Mouse (Mus musculus) layer of hippocampus, adult 8-10 months (tissue): ENCODE data around the gene Kif5c. TPM values are rescaled to one million over a fixed set of nuclear protein-coding genes. Genes with fewer than 3 reads are reported as not detected.

Source experiments
- DNase-seq, 2 experiments: peaks; one replicate each; pipeline ENCODE4 v3.0.0; 2022; ENCODE audit warnings: low spot score in 2 of 2
- total RNA-seq, 4 experiments: library from RNA; stranded (reverse); gene quantifications; 2 replicates each; pipeline ENCODE4 v1.2.4; 2022

Kif5c gene
- total RNA-seq, 4 experiments from 2014 or later: 460 to 483 (median 462) TPM

DNA sequence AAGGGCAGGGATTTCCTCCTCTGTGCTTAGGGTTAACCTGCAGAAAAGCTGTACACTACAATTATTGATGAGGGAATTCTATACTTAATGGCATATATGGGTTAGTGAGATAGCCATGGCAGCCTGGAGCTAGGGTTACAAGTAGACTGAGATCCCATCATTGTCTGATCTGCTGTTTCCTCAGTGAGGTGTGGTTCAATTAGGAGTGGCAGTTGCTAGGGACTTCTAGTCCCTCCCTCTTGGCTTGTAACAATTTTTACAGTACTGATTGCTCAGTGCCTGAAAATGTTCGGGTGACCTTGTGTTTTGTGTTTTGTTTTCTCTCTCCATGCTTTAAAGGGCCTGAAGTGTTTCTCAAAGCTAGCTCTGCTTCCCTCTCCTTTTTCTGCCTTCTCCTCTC, 2.1 kb downstream of the Kif5c start:
- no peak for DNase-seq

DNA sequence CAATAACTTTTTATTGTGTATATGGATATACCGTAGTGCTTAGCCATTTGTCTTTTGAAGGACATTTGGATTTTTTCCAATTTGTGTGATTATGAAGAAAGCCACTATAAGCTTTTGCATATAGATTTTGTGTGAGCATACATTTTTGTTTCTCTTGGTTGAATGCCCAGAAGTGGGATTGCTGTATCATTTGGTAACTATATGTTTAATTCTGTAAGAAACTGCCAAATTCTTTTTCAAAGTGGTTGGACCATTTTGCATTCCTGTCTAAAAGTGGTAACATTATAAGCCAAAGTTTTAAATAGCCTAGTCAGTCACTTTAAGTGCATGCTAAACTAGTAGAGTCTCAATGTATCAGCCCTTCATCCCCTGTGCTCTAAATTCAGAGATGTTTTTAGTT, 6.5 kb downstream of the Kif5c start:
- DNase-seq: no peak

- no peak for DNase-seq
Measured at GRCm38 (mm10) chr2:49627611-49628010, 8.5 kb downstream of the Kif5c start.

DNA sequence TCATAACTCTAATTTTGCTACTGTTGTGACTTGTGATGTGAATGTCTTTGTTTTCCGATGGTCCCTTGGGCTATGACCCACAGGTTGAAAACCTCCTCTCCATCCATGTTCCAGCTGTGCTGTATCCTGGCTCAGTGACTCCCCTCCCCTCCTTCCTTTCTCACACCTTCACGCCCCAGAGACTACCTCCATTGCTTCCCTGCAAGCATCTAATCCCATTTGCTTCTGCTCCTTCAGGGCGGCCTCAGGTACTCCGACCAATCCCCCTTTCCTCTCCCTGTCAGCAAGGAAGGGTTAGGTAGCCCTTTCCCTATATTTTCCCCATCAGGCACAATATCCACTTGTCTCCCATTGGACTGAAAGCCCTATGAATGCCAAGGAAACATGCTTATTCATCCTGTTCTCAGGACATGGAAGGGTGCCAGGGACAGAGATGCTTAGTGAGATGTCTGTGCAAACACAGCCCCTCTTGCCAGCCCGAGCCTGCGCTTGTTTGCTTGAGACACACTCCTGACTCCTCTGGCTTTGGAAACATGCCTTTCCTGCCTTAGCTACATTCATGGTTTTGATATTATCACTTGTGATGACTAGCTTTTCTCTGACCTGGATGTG, 9.1 kb downstream of the Kif5c start:
- DNase-seq: no peak

- DNase-seq: no peak
Measured at GRCm38 (mm10) chr2:49629181-49629580, 10.1 kb downstream of the Kif5c start.

DNA sequence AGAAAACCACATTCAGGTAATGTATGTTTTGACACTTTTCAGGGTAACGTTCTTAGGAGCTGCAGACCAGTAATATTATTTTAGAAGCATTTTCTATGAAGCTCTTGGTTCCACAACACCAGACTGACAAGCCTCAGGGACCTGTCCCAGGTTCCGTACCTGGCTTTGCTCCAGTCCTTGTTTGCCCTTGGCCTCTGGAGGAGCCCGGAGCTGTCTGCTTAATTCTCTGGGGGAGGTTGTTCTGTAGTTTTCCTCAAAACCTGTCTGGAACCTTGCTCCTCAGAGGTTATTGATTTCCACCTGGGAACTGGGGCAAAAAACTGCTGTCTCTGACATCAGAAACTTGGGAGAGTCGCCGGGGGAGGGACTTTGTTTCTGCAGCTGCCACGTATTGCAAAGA, 11.5 kb downstream of the Kif5c start:
- DNase-seq: no peak

DNA sequence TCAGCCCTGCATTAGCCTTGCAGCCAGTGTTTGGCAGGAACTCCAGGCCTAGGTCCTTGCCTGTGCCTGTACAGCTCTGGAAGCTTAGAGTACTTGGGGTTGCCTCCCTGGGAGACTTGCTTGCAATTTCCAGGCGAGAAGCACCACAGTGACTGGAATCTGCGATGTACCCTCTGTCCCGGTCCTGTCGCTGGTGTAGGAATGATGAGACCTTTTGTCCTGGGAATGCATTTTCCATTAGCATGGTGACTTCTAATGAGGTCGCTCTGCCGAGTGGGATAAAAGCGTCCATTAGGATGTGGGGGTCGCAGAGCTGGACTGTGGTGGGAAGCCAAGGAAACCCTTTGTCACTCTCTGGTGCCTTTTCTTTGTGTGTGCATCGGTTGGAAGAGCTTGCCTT, 14.1 kb downstream of the Kif5c start:
- DNase-seq: no peak

DNA sequence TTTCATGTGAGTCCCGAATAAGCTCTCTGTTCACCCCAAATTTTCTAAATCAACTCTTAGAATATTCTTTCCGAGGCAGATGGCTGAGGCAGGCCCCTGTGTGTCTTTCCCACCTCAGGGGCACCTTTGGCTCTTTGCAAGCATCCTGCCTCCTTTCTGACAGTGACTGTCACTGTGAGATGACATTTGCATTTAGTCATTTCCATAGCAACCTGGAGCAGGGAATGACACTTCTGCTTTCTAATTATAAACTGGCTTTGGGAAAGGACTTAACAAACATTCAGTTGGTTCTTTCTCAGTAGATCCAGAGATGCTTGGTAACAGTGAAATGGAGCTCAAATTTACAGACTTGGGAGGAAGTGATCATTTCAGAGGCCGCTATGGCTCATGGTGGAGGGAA, 23.7 kb downstream of the Kif5c start:
- DNase-seq: no peak

DNA sequence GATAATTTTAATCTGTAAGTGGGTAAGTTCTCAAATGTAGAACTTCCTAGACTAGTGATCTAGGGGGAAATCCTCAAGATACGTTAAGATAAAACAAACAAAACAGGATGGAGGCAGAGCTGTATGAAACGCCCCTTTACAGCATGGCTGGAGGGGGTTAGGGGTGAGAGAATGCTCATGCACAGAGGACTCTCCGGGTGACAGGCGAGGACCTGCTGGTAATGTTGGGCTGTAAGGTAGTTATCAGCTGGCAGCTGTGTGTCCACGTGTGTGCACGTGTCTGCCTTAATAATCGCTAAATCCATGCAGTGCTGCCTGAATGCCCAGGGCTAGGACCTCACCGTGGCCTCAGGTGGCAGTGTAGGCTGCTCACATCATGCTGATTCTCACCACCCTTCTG, 24.7 kb downstream of the Kif5c start:
- no peak for DNase-seq

- DNase-seq: no peak
Measured at GRCm38 (mm10) chr2:49647591-49647990, 28.5 kb downstream of the Kif5c start.

- DNase-seq: no peak
Measured at GRCm38 (mm10) chr2:49648344-49648743, 29.2 kb downstream of the Kif5c start.

DNA sequence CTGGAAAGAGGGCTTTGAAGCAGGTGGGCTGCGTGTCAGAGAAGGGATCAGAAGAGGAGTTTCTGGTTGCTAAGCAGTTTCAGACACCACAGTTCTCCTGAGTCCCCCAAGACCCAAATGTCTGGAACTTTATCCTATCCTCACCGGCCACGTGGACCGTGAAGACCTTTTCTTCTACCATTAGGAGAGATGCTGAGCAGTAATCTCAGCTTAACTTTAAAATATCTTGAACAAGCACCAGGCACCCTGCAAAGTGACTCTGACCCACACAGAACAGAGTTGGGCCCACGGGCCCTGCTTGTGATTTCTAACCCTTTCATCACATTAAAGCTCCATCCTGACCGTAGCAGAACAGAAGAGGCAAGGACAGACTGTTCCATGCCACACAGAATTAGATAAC, 29.7 kb downstream of the Kif5c start:
- no peak for DNase-seq

DNA sequence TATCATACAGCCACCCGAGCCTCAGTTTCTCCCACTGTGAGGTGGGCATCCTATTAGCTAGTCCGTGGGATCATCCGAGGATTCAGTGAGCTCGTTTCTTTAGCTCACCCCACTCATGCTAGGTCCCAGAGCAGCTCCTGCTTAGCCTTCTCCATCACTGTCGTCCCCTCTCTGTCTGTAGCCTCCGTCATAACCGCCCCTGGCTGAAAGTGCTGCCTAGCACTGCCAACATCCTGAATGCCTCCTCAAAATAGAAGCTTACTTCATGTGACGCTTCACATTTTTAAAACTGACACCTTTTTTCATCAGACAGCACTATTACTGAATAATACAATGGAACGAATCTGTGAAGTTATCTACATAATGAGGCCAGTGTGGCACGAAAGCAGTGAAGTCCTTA, 30.1 kb downstream of the Kif5c start:
- no peak for DNase-seq

DNA sequence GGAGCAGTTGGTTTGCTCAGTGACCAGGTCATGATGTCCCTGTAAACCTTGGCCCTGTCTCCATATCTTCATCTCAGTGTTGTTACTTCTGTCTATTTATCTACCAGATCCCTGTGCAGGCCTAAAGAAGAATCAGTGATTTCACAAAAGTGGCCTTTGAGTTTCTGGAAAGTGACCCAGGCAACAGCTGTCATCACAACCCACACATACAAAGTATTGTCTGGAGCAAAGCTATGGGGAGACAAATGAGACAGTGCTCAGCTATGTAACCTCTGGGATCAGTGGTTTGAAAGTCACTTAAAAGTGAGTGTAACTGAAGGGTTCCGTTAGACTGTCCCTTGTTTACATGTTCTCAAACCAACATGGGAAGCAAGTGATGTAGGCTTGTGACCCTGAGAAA, 32.6 kb downstream of the Kif5c start:
- DNase-seq: no peak

DNA sequence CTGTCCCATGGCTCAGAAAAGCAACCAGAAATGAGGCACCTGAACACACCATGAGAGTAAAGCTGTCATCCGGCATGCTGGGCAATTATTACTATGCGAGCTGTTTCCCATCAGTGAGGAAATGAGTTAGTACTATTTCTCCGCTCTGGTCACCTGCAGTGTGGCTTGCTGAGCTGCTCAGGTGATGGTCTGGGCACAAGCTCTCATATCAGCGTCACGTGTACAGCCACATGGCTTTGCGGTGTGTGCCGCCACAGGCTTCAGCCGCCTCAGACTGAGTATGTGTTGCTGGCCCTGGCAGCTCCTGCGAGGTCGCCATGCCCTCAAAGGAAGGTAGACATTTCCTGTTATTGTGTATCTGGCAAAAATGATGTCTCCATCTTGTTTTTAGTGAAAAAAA, 35.5 kb downstream of the Kif5c start:
- no peak for DNase-seq

DNA sequence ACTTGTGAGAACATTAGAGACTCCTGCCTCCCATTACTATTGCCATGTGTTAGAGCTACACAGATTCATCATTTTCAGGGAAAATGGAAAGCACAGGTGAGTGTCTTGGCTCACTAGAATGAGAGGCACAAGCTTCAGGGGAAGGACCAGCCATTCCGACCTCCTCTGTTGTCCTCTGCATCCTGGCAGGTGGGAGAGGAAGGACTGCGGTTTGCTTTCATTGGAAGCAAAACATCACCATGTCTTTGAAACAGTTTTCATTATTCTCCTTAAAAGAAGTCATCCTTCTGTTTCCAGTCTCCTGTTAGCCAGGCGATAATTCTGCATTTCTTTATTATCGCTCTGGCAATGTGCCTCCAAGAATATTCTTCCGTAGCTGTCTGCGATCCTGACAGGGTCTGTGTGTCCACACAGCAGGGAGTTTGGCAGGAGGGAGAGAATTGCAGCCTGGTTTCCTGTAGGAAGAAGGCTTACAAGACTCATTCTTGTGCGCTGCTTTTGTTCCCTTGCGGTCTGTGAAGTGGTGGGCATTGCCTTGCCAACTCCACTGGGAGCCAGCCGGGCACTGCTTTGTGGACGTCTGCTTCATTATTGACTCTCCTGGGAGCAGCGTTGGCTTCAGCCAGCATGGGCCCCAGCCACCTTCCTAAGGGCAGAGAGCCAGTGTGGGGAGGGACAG, 36.2 kb downstream of the Kif5c start:
- peak in 1 of 2 experiments; percentile 45 for DNase-seq

- no peak for DNase-seq
Measured at GRCm38 (mm10) chr2:49655874-49656195, 36.7 kb downstream of the Kif5c start.

DNA sequence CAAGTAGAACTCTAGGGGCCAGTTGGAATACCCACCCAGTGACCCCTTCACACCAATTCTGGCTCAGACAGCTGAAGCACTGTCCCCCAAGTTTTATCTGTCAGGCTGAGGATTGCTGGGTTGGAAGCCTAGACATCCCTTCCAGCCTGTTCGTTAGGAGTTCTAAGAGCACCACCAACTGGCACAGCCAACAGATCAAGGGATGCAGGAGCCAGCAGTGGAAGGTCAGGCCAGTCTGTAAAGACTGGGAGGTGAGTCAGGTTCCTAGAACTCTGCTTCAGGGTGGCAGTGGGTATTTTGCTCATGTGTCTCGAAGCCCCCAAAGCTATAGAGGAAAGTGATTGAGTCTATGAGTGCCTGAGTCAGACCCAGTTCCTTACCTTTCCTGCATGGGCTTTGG, 37.9 kb downstream of the Kif5c start:
- no peak for DNase-seq

- no peak for DNase-seq
Measured at GRCm38 (mm10) chr2:49657666-49658065, 38.6 kb downstream of the Kif5c start.

DNA sequence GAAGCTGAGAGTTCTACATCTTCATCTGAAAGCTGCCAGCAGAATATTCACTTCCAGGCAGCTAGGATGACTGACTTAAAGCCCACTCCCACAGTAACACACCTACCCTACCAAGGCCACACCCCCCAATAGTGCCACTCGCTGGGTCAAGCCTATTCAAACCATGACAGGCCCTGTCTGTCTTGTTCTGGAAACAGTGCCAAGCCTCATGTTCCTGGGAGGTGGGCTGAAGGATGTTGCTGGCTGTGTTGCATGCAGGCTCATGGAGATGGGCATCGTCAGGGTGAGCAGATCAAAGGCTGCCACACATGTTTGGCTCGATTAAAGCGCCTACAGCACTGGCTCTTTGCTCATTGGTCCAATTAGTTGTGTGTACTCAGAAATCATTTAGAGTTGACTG, 39.9 kb downstream of the Kif5c start:
- DNase-seq: no peak

- DNase-seq: no peak
Measured at GRCm38 (mm10) chr2:49659964-49660363, 40.9 kb downstream of the Kif5c start.

DNA sequence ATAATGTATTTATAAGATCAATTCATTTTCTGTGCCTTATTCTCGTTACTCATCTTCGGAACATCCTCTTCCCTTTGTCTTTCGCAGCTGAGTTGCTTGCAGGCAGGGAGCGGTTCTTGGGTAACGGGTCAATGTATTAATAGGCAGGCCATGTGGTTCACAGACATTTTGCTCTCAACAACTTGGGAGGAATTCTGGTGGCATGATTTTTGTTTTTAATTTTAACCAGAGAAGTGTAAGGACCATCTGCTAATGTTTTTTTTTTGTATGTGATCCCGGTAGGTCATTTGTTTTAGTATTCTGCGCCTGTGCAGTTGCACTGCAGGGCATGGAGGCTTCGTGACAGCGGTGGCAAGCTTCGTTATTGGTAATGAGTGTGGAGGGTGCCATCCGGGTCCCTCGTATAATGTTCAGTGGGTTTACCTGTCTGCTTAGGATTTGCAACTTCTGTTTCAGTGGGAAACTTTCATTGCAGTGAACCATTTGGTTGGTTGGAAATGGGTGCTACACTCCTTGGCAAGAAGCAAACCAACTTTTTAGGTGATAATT, 41.4 kb downstream of the Kif5c start:
- DNase-seq: no peak

- no peak for DNase-seq
Measured at GRCm38 (mm10) chr2:49661348-49661747, 42.2 kb downstream of the Kif5c start.
